Mouse (Mus musculus): ENCODE results near the gene Gm10282.

The Gm10282 gene

DNA sequence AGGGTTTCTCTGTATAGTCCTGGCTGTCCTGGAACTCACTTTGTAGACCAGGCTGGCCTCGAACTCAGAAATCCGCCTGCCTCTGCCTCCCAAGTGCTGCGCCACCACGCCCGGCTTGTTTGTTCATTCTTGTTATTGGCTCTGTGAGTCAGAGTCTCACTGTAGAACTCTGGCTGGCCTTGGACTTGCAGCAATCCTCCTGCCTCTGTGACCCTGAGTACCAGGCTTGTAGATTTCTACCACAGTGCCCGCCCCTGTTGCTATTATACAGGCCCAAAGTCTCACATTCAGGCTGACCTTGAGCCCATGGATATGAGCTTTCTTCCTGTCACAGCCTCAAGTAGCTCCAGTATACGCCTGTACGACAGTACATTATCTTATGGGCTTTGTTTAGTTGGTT is 8.5 kb downstream of the Gm10282 start:
- DNase-seq (ENCODE audit: low read depth) = no peak

- peak; percentile 90 for DNase-seq (ENCODE audit: low read depth)
Observed at GRCm38 (mm10) chr8:72295679-72296078, 9.4 kb downstream of the Gm10282 start.

- peak; percentile 55 for DNase-seq (ENCODE audit: low read depth)
Observed at GRCm38 (mm10) chr8:72295125-72295524, 9.9 kb downstream of the Gm10282 start.

GRCm38 (mm10) chr8:72293309-72293708 is 11.8 kb downstream of the Gm10282 start:
- no peak for DNase-seq (ENCODE audit: low read depth)

DNA sequence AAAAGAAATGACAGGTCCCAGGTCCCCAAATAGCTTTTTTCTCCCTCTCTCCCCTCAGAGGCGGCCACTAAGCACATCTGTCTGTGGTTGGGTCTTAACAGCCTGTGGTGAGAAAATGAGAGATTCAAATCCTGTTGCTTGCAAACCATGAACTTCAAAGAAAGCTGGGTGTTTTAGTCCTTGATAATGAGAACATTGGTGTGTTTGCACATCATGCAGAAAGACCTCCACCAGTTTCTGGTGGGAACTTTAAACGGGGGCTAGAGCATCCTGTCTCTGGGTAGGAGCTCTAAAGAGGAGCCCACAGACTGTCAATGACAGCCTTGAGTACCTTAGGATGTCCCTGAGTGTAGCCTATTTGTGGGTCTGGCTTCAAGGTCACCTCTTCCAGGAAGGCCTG is 14.0 kb downstream of the Gm10282 start:
- no peak for DNase-seq (ENCODE audit: low read depth)

DNA sequence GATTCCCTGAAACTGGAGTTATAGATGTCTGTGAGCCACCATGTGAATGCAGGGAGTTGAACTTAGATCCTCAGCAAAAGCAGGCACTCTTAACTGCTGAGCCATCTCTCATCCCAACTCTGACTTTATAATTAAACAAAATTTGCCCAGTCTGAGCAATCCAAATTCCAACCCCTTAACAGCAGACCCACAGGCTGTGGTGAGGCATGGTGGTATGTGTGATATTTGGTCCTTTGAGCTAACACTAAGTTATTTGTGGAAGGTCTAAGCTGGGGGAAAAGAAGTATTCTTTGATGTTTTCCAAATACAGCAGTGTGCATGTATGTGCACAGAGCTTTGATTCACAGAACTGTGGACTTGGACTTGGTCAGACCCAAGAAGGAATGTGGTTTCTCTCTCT is 16.0 kb downstream of the Gm10282 start:
- no peak for DNase-seq (ENCODE audit: low read depth)

- DNase-seq (ENCODE audit: low read depth) = no peak
Observed at GRCm38 (mm10) chr8:72285285-72285684, 19.8 kb downstream of the Gm10282 start.

GRCm38 (mm10) chr8:72281634-72282033 is 23.4 kb downstream of the Gm10282 start:
- DNase-seq (ENCODE audit: low read depth) = peak; percentile 92

GRCm38 (mm10) chr8:72279151-72279550 is 25.9 kb downstream of the Gm10282 start:
- no peak for DNase-seq (ENCODE audit: low read depth)

DNA sequence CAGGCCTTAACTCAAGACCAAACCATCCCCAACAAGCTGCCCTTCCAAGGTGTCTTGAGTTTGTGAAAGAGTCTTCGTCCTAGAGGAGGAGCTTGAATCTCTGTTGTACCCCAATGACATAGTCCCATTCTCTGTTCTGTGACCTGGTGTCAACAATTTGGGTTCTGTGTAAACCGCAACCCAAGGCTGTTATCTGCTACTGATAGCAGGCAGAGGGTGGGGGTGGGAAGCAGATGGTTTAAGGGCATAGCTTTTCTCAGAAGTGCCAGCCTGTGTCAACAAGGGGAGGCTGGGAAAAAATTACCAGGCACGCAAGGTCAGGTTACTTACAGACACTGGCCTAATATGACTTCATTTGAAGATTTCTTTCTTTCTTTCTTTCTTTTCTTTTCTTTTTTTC is 27.8 kb downstream of the Gm10282 start:
- peak; percentile 95 for DNase-seq (ENCODE audit: low read depth)

DNA sequence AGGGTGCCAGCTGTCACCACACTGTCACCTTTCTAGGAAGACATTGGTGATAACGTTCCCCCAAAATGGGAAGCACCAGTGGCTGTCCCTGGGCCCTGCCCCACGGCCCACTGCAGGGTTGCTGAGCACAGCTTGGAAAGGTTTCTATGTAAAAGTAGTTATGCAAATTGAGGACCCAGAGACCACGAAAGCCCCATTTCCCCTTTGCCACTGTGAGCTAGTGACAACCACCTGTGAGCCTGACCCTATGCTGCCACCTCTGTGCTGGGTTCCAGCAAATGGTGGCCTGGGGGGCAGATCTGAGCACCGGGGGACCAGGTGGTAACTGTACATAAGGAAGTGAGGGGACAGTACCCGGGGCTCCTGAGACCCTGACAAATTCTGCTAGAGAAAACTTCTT is 31.3 kb downstream of the Gm10282 start:
- no peak for DNase-seq (ENCODE audit: low read depth)

GRCm38 (mm10) chr8:72273111-72273770 is 31.8 kb downstream of the Gm10282 start:
- no peak for DNase-seq (ENCODE audit: low read depth)

GRCm38 (mm10) chr8:72272361-72272760 is 32.7 kb downstream of the Gm10282 start:
- DNase-seq (ENCODE audit: low read depth) = peak; percentile 88

DNA sequence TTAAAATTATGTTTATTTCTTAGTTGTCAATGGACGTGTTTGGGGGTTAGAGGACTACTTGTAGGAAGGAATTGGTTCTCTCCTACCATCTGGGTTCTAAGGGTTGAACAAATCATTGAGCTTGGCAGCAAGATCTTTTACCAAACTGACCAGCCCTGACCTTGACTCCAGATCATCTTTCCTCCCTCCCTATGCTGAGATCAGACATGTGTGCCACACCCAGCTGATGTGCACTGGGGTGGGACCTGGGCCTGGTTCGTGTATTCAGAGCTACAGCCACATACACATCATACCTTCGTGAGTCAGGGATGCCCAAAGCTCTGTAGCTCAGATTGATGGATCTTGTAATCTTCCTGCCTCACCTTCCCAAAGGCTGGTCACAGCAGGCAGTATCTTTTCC is 33.4 kb downstream of the Gm10282 start:
- no peak for DNase-seq (ENCODE audit: low read depth)

DNA sequence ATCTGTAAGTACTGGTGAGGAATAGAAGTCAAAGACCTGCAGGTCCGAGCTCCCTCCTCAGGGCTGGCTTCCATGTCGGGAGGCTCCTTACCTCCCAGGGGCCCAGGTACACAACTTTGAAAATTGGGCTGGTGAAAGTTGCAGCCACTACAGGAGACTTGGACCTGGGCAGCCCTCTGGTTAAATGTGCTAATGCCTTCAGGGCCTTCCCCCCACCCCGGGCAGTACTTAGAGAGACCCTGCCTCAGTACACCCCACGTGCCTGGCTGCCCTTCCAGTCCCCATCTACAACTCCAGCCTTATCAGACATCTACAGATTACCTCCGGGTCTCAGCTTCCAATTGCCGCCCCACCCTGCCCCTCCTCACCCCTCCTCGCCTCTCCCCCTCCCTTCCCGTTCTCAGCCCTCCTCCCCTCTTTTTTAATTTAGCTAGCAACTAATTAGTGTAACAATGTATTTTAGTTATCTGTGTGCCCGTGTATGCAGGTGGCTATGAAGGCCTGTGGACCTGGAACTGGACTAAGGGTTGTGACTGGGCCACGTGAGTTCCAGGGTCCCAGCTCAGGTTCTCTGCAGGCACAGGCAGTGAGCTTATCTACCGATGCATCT is 33.9 kb downstream of the Gm10282 start:
- no peak for DNase-seq (ENCODE audit: low read depth)

GRCm38 (mm10) chr8:72270606-72271005 is 34.5 kb downstream of the Gm10282 start:
- DNase-seq (ENCODE audit: low read depth) = no peak

- DNase-seq (ENCODE audit: low read depth) = peak; percentile 100
Observed at GRCm38 (mm10) chr8:72268356-72268755, 36.7 kb downstream of the Gm10282 start.

- DNase-seq (ENCODE audit: low read depth) = no peak
Observed at GRCm38 (mm10) chr8:72267106-72267505, 38.0 kb downstream of the Gm10282 start.

GRCm38 (mm10) chr8:72266671-72267070 is 38.4 kb downstream of the Gm10282 start:
- no peak for DNase-seq (ENCODE audit: low read depth)

DNA sequence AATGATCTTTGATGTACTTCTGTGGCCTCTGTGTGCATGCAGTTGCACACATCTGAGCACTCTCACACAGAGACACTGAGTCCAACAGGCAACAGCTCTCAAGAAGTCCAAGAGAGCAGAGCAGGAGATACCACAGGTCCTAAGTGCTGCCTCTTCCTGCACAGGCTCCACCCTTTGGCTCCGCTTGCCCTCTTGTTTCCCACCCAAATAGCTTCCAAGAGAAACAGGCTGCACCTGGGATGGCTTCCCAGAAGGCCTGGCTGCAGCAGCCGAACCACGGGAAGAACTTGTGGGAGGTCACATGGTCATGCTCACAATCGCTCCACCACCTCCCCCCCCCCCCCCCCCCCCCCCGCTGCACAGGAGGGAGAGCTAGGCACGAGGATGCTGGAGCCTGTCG is 39.7 kb downstream of the Gm10282 start:
- peak; percentile 43 for DNase-seq (ENCODE audit: low read depth)

DNA sequence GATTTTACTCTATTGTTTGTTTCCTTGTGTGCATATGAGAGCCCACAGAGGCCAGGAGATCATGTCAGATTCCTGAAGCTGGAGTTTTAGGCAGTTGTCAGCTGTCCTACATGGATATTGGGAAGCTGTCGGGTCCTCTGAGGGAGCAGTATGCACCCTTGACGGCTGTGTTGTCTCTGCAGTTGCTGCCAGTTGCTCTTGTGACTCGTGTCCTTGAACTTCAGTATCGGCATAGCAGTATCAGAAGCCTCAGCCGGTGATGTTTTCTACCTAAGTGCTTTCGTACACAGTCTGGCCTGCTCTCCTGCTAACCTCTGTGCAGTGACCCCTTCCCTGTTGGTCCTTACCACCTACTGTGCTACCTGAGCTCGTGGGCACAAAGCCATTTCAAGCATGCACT is 41.6 kb downstream of the Gm10282 start:
- no peak for DNase-seq (ENCODE audit: low read depth)

DNA sequence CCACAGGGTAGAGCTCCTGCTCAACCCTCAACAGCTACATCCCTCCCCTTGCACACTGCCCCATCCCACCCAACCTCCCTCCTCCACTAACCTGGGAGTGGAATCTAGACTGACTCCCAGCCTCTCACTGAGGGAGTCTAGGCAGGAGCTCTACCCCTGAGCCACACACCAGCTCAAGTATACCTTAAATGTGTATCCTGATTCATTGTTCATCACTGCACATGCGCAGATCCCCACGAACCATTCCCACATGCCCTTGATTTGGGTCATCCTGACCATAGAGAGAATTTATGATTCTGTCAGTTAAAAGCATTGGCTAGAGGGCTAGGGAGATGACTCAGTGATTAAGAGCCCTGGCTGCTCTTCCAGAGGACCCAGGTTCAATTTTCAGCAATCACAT is 42.3 kb downstream of the Gm10282 start:
- DNase-seq (ENCODE audit: low read depth) = no peak

- peak; percentile 53 for DNase-seq (ENCODE audit: low read depth)
Observed at GRCm38 (mm10) chr8:72261872-72262271, 43.2 kb downstream of the Gm10282 start.

GRCm38 (mm10) chr8:72261431-72261830 is 43.6 kb downstream of the Gm10282 start:
- DNase-seq (ENCODE audit: low read depth) = no peak

Measured in 416B (cell line).